Mouse (Mus musculus): Measurements from ENCODE around the gene Hspb1.

- no peak for TF ChIP-seq ELF1 (IDR thresholded peaks at IDR 0.05; ENCODE audit: low read depth, low read length)
- no peak for TF ChIP-seq CTCF (conservative IDR thresholded peaks at IDR 0.05 in 1 of 2, IDR thresholded peaks at IDR 0.05 in 1 of 2; ENCODE audit: low read depth in 2 of 2, low read length in 2 of 2)
- no peak for TF ChIP-seq ZKSCAN1 (IDR thresholded peaks at IDR 0.05; ENCODE audit: borderline replicate concordance, low read depth, low read length)
- no peak for TF ChIP-seq SIN3A (IDR thresholded peaks at IDR 0.05; ENCODE audit: low read length)
- no peak for TF ChIP-seq RCOR1 (conservative IDR thresholded peaks at IDR 0.05; ENCODE audit: low read depth, low read length)
- TF ChIP-seq ZNF384 (IDR thresholded peaks at IDR 0.05; ENCODE audit: low read depth, low read length): no peak
- TF ChIP-seq UBTF (IDR thresholded peaks at IDR 0.05; ENCODE audit: low read depth, low read length): no peak
- TF ChIP-seq E2F4 (IDR thresholded peaks at IDR 0.05; ENCODE audit: insufficient replicate concordance, low read depth, low read length): no peak
- no peak for TF ChIP-seq JUND (conservative IDR thresholded peaks at IDR 0.05; ENCODE audit: low read depth, low read length)
Measured at GRCm38 (mm10) chr5:135879449-135880158, 8.1 kb upstream of the Hspb1 start.

Data from CH12.LX (cell line).